Mouse (Mus musculus): ENCODE measurements around the gene Ampd3.

Gene Ampd3

GRCm38 (mm10) chr7:110822055-110822454 is 54.0 kb downstream of the Ampd3 start:
- no peaks in the 10 kb centered on the region for H3K27me3 ChIP-seq (ENCODE audit: control insufficient read depth, insufficient read depth, low read length, poor library complexity, severe bottlenecking)

GRCm38 (mm10) chr7:110823076-110823475 is 55.1 kb downstream of the Ampd3 start:
- peaks cover 6% of the 10 kb centered on the region for H3K36me3 ChIP-seq (ENCODE audit: control insufficient read depth, insufficient read depth, low read length, poor library complexity, severe bottlenecking)
- H3K27me3 ChIP-seq (ENCODE audit: control insufficient read depth, insufficient read depth, low read length, poor library complexity, severe bottlenecking), result no peaks in the 10 kb centered on the region
- no peak for DNase-seq (ENCODE audit: low read depth, low spot score)

More at GRCm38 (mm10) chr7:110822055-110822454, 54.0 kb downstream of the Ampd3 start:
- DNase-seq (ENCODE audit: low read depth, low spot score), result no peak
- peaks cover 6% of the 10 kb centered on the region for H3K36me3 ChIP-seq (ENCODE audit: control insufficient read depth, insufficient read depth, low read length, poor library complexity, severe bottlenecking)

- Histone ChIP-seq H3K36me3 (ENCODE audit: control insufficient read depth, insufficient read depth, low read length, poor library complexity, severe bottlenecking) (peaks cover 7% of the 10 kb centered on the region), H3K27me3 (ENCODE audit: control insufficient read depth, insufficient read depth, low read length, poor library complexity, severe bottlenecking) (no peaks in the 10 kb centered on the region)
- DNase-seq (ENCODE audit: low read depth, low spot score), result no peak
Measured at GRCm38 (mm10) chr7:110823593-110823992, 55.6 kb downstream of the Ampd3 start.

- Histone ChIP-seq H3K36me3 (ENCODE audit: control insufficient read depth, insufficient read depth, low read length, poor library complexity, severe bottlenecking) (peaks cover 8% of the 10 kb centered on the region), H3K27me3 (ENCODE audit: control insufficient read depth, insufficient read depth, low read length, poor library complexity, severe bottlenecking) (no peaks in the 10 kb centered on the region)
- DNase-seq (ENCODE audit: low read depth, low spot score), result peak; percentile 26
Measured at GRCm38 (mm10) chr7:110823995-110824953, 56.3 kb downstream of the Ampd3 start.

GRCm38 (mm10) chr7:110833024-110833423 is 65.0 kb downstream of the Ampd3 start:
- Histone ChIP-seq H3K36me3 (ENCODE audit: control insufficient read depth, insufficient read depth, low read length, poor library complexity, severe bottlenecking) (peaks cover 11% of the 10 kb centered on the region), H3K27me3 (ENCODE audit: control insufficient read depth, insufficient read depth, low read length, poor library complexity, severe bottlenecking) (no peaks in the 10 kb centered on the region)
- no peak for DNase-seq (ENCODE audit: low read depth, low spot score)

GRCm38 (mm10) chr7:110834018-110834417 is 66.0 kb downstream of the Ampd3 start:
- Histone ChIP-seq H3K36me3 (ENCODE audit: control insufficient read depth, insufficient read depth, low read length, poor library complexity, severe bottlenecking) (peaks cover 9% of the 10 kb centered on the region), H3K27me3 (ENCODE audit: control insufficient read depth, insufficient read depth, low read length, poor library complexity, severe bottlenecking) (no peaks in the 10 kb centered on the region)
- no peak for DNase-seq (ENCODE audit: low read depth, low spot score)

- Histone ChIP-seq H3K27me3 (ENCODE audit: control insufficient read depth, insufficient read depth, low read length, poor library complexity, severe bottlenecking) (no peaks in the 10 kb centered on the region), H3K36me3 (ENCODE audit: control insufficient read depth, insufficient read depth, low read length, poor library complexity, severe bottlenecking) (peaks cover 9% of the 10 kb centered on the region)
- DNase-seq (ENCODE audit: low read depth, low spot score), result no peak
Measured at GRCm38 (mm10) chr7:110834522-110834921, 66.5 kb downstream of the Ampd3 start.

- Histone ChIP-seq H3K36me3 (ENCODE audit: control insufficient read depth, insufficient read depth, low read length, poor library complexity, severe bottlenecking) (peaks cover 2% of the 10 kb centered on the region; the same call in 1 of the 2 replicates), H3K27me3 (ENCODE audit: control insufficient read depth, insufficient read depth, low read length, poor library complexity, severe bottlenecking) (no peaks in the 10 kb centered on the region)
- DNase-seq (ENCODE audit: low read depth, low spot score), result peak; percentile 86
Measured at GRCm38 (mm10) chr7:110840332-110840731, 72.3 kb downstream of the Ampd3 start.

GRCm38 (mm10) chr7:110843916-110844874 is 76.2 kb downstream of the Ampd3 start, which contains the start of gene Rnf141:
Rnf141 (minus strand) TSS chr7:110844457.
- Histone ChIP-seq H3K36me3 (ENCODE audit: control insufficient read depth, insufficient read depth, low read length, poor library complexity, severe bottlenecking) (no peaks in the 10 kb centered on the region), H3K27me3 (ENCODE audit: control insufficient read depth, insufficient read depth, low read length, poor library complexity, severe bottlenecking) (no peaks in the 10 kb centered on the region)
- peak; percentile 98 for DNase-seq (ENCODE audit: low read depth, low spot score)

GRCm38 (mm10) chr7:110847321-110847720 is 79.3 kb downstream of the Ampd3 start:
- DNase-seq (ENCODE audit: low read depth, low spot score), result no peak

GRCm38 (mm10) chr7:110848371-110848770 is 80.4 kb downstream of the Ampd3 start:
- Histone ChIP-seq H3K27me3 (ENCODE audit: control insufficient read depth, insufficient read depth, low read length, poor library complexity, severe bottlenecking) (no peaks in the 10 kb centered on the region), H3K36me3 (ENCODE audit: control insufficient read depth, insufficient read depth, low read length, poor library complexity, severe bottlenecking) (no peaks in the 10 kb centered on the region; the same call in 1 of the 2 replicates)
- no peak for DNase-seq (ENCODE audit: low read depth, low spot score)

More at GRCm38 (mm10) chr7:110847321-110847720, 79.3 kb downstream of the Ampd3 start:
- H3K27me3 ChIP-seq (ENCODE audit: control insufficient read depth, insufficient read depth, low read length, poor library complexity, severe bottlenecking), result no peaks in the 10 kb centered on the region
- no peaks in the 10 kb centered on the region for H3K36me3 ChIP-seq (ENCODE audit: control insufficient read depth, insufficient read depth, low read length, poor library complexity, severe bottlenecking)

GRCm38 (mm10) chr7:110851541-110852203 is 83.7 kb downstream of the Ampd3 start:
- DNase-seq (ENCODE audit: low read depth, low spot score), result no peak
- no peaks in the 10 kb centered on the region; the same call in 1 of the 2 replicates for H3K36me3 ChIP-seq (ENCODE audit: control insufficient read depth, insufficient read depth, low read length, poor library complexity, severe bottlenecking)

GRCm38 (mm10) chr7:110853611-110854010 is 85.6 kb downstream of the Ampd3 start:
- DNase-seq (ENCODE audit: low read depth, low spot score), result no peak
- no peaks in the 10 kb centered on the region for H3K27me3 ChIP-seq (ENCODE audit: control insufficient read depth, insufficient read depth, low read length, poor library complexity, severe bottlenecking)
- H3K36me3 ChIP-seq (ENCODE audit: control insufficient read depth, insufficient read depth, low read length, poor library complexity, severe bottlenecking), result no peaks in the 10 kb centered on the region; the same call in 1 of the 2 replicates

More at GRCm38 (mm10) chr7:110851541-110852203, 83.7 kb downstream of the Ampd3 start:
- H3K27me3 ChIP-seq (ENCODE audit: control insufficient read depth, insufficient read depth, low read length, poor library complexity, severe bottlenecking), result no peaks in the 10 kb centered on the region

- no peaks in the 10 kb centered on the region for H3K27me3 ChIP-seq (ENCODE audit: control insufficient read depth, insufficient read depth, low read length, poor library complexity, severe bottlenecking)
- H3K36me3 ChIP-seq (ENCODE audit: control insufficient read depth, insufficient read depth, low read length, poor library complexity, severe bottlenecking), result no peaks in the 10 kb centered on the region; the same call in 1 of the 2 replicates
- DNase-seq (ENCODE audit: low read depth, low spot score), result no peak
Measured at GRCm38 (mm10) chr7:110854519-110854918, 86.5 kb downstream of the Ampd3 start.

All from splenic B cell, adult 2 months (primary cell).